In the genomic region with DNA sequence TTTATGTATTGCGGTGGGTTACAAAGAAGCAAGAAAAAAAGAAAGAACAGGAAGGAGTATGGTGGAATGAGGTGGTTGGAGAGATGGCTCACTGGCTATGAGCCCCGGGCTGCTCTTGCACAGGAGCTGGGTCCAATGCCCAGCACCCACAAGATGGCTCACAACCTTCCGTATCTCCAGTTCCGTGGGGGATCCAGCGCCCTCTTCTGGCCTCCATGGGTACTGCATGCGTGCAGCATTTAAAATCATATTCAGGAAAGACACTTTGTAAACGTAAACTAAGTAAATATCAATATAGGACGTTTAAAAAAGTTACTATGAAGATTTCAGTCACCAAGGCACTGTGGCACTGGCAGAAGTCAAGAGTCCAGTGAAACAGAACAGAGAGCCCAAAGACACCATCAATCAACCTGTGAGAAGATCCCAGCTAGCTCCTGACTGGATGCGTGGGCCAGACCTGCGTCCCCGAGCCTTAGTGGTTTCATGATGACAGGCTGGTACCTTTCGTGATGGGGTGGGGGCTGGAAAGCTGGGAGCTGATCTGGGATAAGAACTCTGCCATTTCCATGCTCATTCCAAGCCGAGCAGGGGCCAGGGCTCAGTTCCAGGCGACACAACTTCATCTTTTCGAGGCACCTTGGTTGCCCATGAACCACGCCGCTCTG, we compare ENCODE assay signal across 8 mouse cellular contexts. TPM values are rescaled to one million over a fixed set of nuclear protein-coding genes. Genes with fewer than 3 reads are reported as not detected.
A peak's percentile ranks its signal among the peaks of the same experiment; 100 is the strongest.
DNase-seq lines count a peak whose midpoint lies in the region; ATAC-seq lines count a peak whose summit lies in the region.

No protein-coding gene starts in this region.

- H3K4me3 ChIP-seq in heart, embryonic 11.5 days (ENCODE audit: low read depth, low read length) = peak overlapping the region; percentile 87
- peak overlapping the region; percentile 66 for H3K4me3 ChIP-seq in brown adipose tissue, adult 24 weeks (ENCODE audit: insufficient read depth, low read depth, low read length)
- peak overlapping the region; percentile 86 for H3K4me3 ChIP-seq in forebrain, embryonic 11.5 days (ENCODE audit: low read depth, low read length)

- H3K4me2 ChIP-seq in heart, embryonic 11.5 days = peak overlapping the region; percentile 97
- H3K4me2 ChIP-seq in forebrain, embryonic 11.5 days (ENCODE audit: low read depth, low read length, severe bottlenecking) = peak overlapping the region; percentile 88

- no peak for DNase-seq in heart, adult 8-10 months (ENCODE audit: low spot score)
- DNase-seq in forebrain, embryonic 11.5 days (ENCODE audit: low spot score) = peak; percentile 80
- DNase-seq in kidney, adult 18-20 months = peak; percentile 56
- DNase-seq in lung, postnatal 10 days = peak; percentile 70
- DNase-seq in retina, postnatal 7 days (ENCODE audit: low read depth, low spot score) = peak; percentile 17

- peak overlapping the region; percentile 90 for H3K27ac ChIP-seq in heart, embryonic 11.5 days (ENCODE audit: low read depth, low read length)
- H3K27ac ChIP-seq in brown adipose tissue, adult 24 weeks (replicated peaks; ENCODE audit: low read depth, low read length) = 0 out of 2 replicates have a peak overlapping the region, but pooled peaks have one; percentile 9
- no peak overlapping the region for H3K27ac ChIP-seq in forebrain, embryonic 11.5 days (ENCODE audit: low read depth, low read length)

- 30% methylated on average over 17 of the region's 17 CpGs for WGBS in heart, embryonic 11.5 days (ENCODE audit: insufficient replicate concordance)
- WGBS in forebrain, embryonic 11.5 days = 26% methylated on average over 17 of the region's 17 CpGs

- H3K9ac ChIP-seq in heart, embryonic 11.5 days (ENCODE audit: low read depth, low read length) = peak overlapping the region; percentile 86
- peak overlapping the region; percentile 77 for H3K9ac ChIP-seq in forebrain, embryonic 11.5 days (ENCODE audit: low read length)

- no peak for ATAC-seq in heart, embryonic 11.5 days (replicated peaks; ENCODE audit: insufficient number of reproducible peaks, low FRiP score, low TSS enrichment)
- peak; percentile 15 for ATAC-seq in forebrain, embryonic 11.5 days (replicated peaks; ENCODE audit: low FRiP score)
- no peak for ATAC-seq in frontal cortex, adult (ENCODE audit: low TSS enrichment)

- peaks cover 13% of the 10 kb centered on the region for H3K4me1 ChIP-seq in heart, embryonic 11.5 days (ENCODE audit: control insufficient read depth, insufficient read depth, low read length)
- peaks cover 3% of the 10 kb centered on the region; the same call in 1 of the 2 replicates for H3K4me1 ChIP-seq in brown adipose tissue, adult 24 weeks (ENCODE audit: control insufficient read depth, insufficient read depth, insufficient read length, low read length)
- peaks cover 10% of the 10 kb centered on the region for H3K4me1 ChIP-seq in forebrain, embryonic 11.5 days (replicated peaks; ENCODE audit: control insufficient read depth, insufficient read depth, low read length)

- no peaks in the 10 kb centered on the region for H3K27me3 ChIP-seq in heart, embryonic 11.5 days (ENCODE audit: control insufficient read depth, insufficient read depth, low read length)
- no peaks in the 10 kb centered on the region for H3K27me3 ChIP-seq in forebrain, embryonic 11.5 days (ENCODE audit: control insufficient read depth, insufficient read depth, low read length)

- H3K36me3 ChIP-seq in heart, embryonic 11.5 days (ENCODE audit: control insufficient read depth, insufficient read depth, low read length) = 0 out of 2 replicates have a peak, but pooled peaks cover 2% of the 10 kb centered on the region
- H3K36me3 ChIP-seq in forebrain, embryonic 11.5 days (ENCODE audit: control insufficient read depth, insufficient read depth, low read length) = no peaks in the 10 kb centered on the region

- H3K9me3 ChIP-seq in heart, embryonic 11.5 days (replicated peaks; ENCODE audit: control insufficient read depth, low read length) = no peaks in the 10 kb centered on the region
- no peaks in the 10 kb centered on the region for H3K9me3 ChIP-seq in forebrain, embryonic 11.5 days (ENCODE audit: control insufficient read depth, low read length)

RNA-seq across cellular contexts. Expression of gene Ogfod2, which starts 0.9 kb away (rescaled TPM):
- polyA plus RNA-seq in heart, embryonic 11.5 days (2014; fragmentation: Nextera tagmentation; extraction: Ambion mirVana) = 13.6 and 14.8 TPM in 2 replicates
- 10 to 100 TPM; 14.1 to 20.7 (median 19.2) TPM for total RNA-seq in heart, adult 8-10 months (2022)
- polyA plus RNA-seq in brown adipose tissue, adult 24 weeks (2012; ENCODE audit: insufficient read depth, insufficient read length, missing spikeins) = 20.5 and 23.1 TPM in 2 replicates
- 14.5 and 15.8 TPM in 2 replicates for polyA plus RNA-seq in forebrain, embryonic 11.5 days (2014; fragmentation: Nextera tagmentation; extraction: Ambion mirVana)

RNA-seq across cellular contexts. Expression of gene Arl6ip4, which starts 4.7 kb away (rescaled TPM):
- polyA plus RNA-seq in heart, embryonic 11.5 days (2014; fragmentation: Nextera tagmentation; extraction: Ambion mirVana) = 65.7 and 74.6 TPM in 2 replicates
- 10 to 100 TPM; 34.8 to 38.4 (median 37.4) TPM for total RNA-seq in heart, adult 8-10 months (2022)
- polyA plus RNA-seq in brown adipose tissue, adult 24 weeks (2012; ENCODE audit: insufficient read depth, insufficient read length, missing spikeins) = 55.2 and 72.4 TPM in 2 replicates
- 108 and 110 TPM in 2 replicates for polyA plus RNA-seq in forebrain, embryonic 11.5 days (2014; fragmentation: Nextera tagmentation; extraction: Ambion mirVana)

RNA-seq across cellular contexts. Expression of gene Abcb9, which starts 15.6 kb away (rescaled TPM):
- 1.1 and 1.4 TPM in 2 replicates for polyA plus RNA-seq in heart, embryonic 11.5 days (2014; fragmentation: Nextera tagmentation; extraction: Ambion mirVana)
- 10 to 100 TPM in 3 of 4 experiments, 1 to 10 TPM in 1; 9.5 to 11.9 (median 11.1) TPM for total RNA-seq in heart, adult 8-10 months (2022)
- polyA plus RNA-seq in brown adipose tissue, adult 24 weeks (2012; ENCODE audit: insufficient read depth, insufficient read length, missing spikeins) = 6.4 and 8.8 TPM in 2 replicates
- 1.6 and 1.7 TPM in 2 replicates for polyA plus RNA-seq in forebrain, embryonic 11.5 days (2014; fragmentation: Nextera tagmentation; extraction: Ambion mirVana)
